Mouse (Mus musculus): ENCODE data around the gene Ube2cbp.

DNA sequence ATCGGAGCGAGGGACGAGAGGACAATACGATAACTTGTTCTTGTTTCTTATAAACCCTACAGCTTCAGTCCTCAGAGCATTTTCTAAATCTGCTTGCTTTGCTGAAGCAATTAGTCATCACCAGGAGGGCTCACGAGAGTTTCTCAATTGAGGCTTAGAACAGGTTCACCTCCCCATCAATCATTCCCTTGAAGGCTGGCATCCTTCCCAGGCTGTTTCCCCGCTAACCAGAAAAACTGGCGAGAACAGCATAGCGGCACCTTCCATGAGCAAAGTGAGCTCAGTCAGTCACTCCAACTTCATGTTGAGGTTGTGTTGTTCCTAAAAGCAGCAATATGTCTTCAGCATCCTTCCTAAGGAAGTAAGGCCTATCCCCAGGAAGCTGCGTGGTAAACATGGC lies 104.2 kb downstream of the Ube2cbp start:
- TF ChIP-seq CTCF (conservative IDR thresholded peaks at IDR 0.05; ENCODE audit: low read length) (no peak), NANOG (IDR thresholded peaks at IDR 0.05; ENCODE audit: borderline replicate concordance, low read length) (no peak)

Data from E14TG2a.4 (cell line).